Mouse (Mus musculus): ENCODE measurements around the gene Prf1.
A peak's percentile ranks its signal among the peaks of the same experiment; 100 is the strongest.

Gene Prf1

GRCm38 (mm10) chr10:61297477-61297876, at the start of gene Prf1:
TSS of gene Prf1 (plus strand) at chr10:61297833.
- DNase-seq (ENCODE audit: low spot score): no peak

- DNase-seq (ENCODE audit: low spot score): no peak
These were observed 49.0 kb upstream of the Prf1 start for GRCm38 (mm10) chr10:61248596-61249114.

- DNase-seq (ENCODE audit: low spot score): no peak
These were observed 47.7 kb upstream of the Prf1 start for GRCm38 (mm10) chr10:61249951-61250350.

- DNase-seq (ENCODE audit: low spot score): peak; percentile 18
These were observed 42.9 kb upstream of the Prf1 start for GRCm38 (mm10) chr10:61254761-61255160.

GRCm38 (mm10) chr10:61255190-61255589, 42.4 kb upstream of the Prf1 start:
- DNase-seq (ENCODE audit: low spot score): no peak

- DNase-seq (ENCODE audit: low spot score): no peak
These were observed 41.0 kb upstream of the Prf1 start for GRCm38 (mm10) chr10:61256665-61257064.

- DNase-seq (ENCODE audit: low spot score): no peak
These were observed 39.5 kb upstream of the Prf1 start for GRCm38 (mm10) chr10:61258131-61258530.

GRCm38 (mm10) chr10:61261229-61262156, 36.1 kb upstream of the Prf1 start:
- no peak for DNase-seq (ENCODE audit: low spot score)

- no peak for DNase-seq (ENCODE audit: low spot score)
These were observed 34.0 kb upstream of the Prf1 start for GRCm38 (mm10) chr10:61263606-61264005.

- DNase-seq (ENCODE audit: low spot score): no peak
These were observed 30.3 kb upstream of the Prf1 start for GRCm38 (mm10) chr10:61267378-61267777.

- DNase-seq (ENCODE audit: low spot score): no peak
These were observed 25.5 kb upstream of the Prf1 start for GRCm38 (mm10) chr10:61272089-61272626.

GRCm38 (mm10) chr10:61272631-61273030, 25.0 kb upstream of the Prf1 start:
- DNase-seq (ENCODE audit: low spot score): no peak

GRCm38 (mm10) chr10:61273081-61273843, 24.4 kb upstream of the Prf1 start, which contains the start of gene Adamts14:
TSS of gene Adamts14 (minus strand) at chr10:61273438.
- DNase-seq (ENCODE audit: low spot score): no peak

GRCm38 (mm10) chr10:61273844-61274215, 23.8 kb upstream of the Prf1 start:
- DNase-seq (ENCODE audit: low spot score): peak; percentile 6

- DNase-seq (ENCODE audit: low spot score): no peak
These were observed 23.1 kb upstream of the Prf1 start for GRCm38 (mm10) chr10:61274532-61274931.

- no peak for DNase-seq (ENCODE audit: low spot score)
These were observed 21.9 kb upstream of the Prf1 start for GRCm38 (mm10) chr10:61275669-61276110.

GRCm38 (mm10) chr10:61277051-61277450, 20.6 kb upstream of the Prf1 start:
- no peak for DNase-seq (ENCODE audit: low spot score)

- no peak for DNase-seq (ENCODE audit: low spot score)
These were observed 19.5 kb upstream of the Prf1 start for GRCm38 (mm10) chr10:61277918-61278674.

- no peak for DNase-seq (ENCODE audit: low spot score)
These were observed 16.5 kb upstream of the Prf1 start for GRCm38 (mm10) chr10:61281115-61281514.

- no peak for DNase-seq (ENCODE audit: low spot score)
These were observed 13.3 kb upstream of the Prf1 start for GRCm38 (mm10) chr10:61284309-61284708.

- DNase-seq (ENCODE audit: low spot score): no peak
These were observed 12.4 kb upstream of the Prf1 start for GRCm38 (mm10) chr10:61285271-61285670.

GRCm38 (mm10) chr10:61286246-61286645, 11.4 kb upstream of the Prf1 start:
- DNase-seq (ENCODE audit: low spot score): no peak
